Mouse (Mus musculus): ENCODE data around the gene Gm9918.

DNA sequence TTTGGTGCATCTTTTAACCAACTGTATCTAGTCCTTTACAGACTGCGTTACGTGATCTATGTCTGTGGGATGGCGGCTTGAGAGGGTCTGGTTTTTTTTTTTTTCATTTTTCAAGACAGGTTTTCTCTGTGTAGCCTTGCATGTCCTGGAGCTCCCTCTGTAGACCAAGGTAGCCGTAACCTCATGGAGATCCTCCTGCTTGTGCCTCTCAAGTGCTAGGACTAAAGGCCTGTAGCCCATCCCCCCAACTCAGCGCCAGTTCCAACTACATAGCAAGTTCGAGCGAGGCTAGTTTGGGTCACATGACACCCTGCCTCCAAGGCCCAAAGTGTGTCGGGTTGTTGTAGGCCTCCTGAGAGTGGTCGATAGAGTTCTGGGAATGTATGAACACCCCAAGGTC lies 38.4 kb downstream of the Gm9918 start:
- TF ChIP-seq CTCF (conservative IDR thresholded peaks at IDR 0.05; ENCODE audit: low read length) (no peak), POU5F1 (IDR thresholded peaks at IDR 0.05; ENCODE audit: borderline replicate concordance, low read length) (no peak)
